7 mouse cellular contexts compared by ENCODE assay signal in the genomic region with DNA sequence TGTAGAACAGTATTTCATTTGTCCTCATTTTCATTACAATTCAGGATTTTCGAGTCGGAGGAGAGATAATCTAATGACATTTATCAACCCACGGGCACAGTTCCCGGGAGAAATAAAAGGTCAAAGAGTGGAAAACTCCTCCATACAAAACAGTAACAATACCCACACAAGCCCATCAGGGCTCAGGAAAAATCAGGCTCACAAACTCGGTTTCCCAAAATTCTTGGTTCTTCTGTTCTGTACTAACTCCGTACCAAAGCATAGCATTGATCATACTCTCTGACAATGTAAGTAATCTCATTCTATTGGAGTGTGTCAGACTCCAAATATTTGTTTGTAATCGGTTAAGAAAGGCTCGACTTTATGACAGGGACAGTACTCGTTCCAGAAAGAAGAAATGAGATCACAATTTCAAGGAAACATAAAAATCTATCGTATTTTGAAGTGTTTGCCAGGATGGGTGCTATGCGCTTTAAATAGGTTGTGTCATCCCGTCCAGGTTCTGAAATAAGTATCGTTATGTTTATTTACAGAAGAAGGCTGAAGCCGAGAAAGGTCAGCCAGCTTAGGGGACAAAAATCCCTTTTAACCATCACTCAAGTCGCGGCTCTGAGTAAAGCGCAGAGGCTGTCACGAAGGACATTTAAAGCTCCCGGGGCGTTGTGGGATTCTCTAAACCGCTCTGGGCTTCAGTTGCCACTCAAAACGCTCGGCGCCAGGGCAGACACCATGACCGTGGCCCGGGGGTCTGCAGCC. TPM values are rescaled to one million over a fixed set of nuclear protein-coding genes. Genes with fewer than 3 reads are reported as not detected.
A peak's percentile ranks its signal among the peaks of the same experiment; 100 is the strongest.
DNase-seq lines count a peak whose midpoint lies in the region; ATAC-seq and TF ChIP-seq lines count a peak whose summit lies in the region.

No protein-coding gene starts in this region.

- peak overlapping the region; percentile 55 for H3K4me3 ChIP-seq in left cerebral cortex, adult 2 months
- H3K4me3 ChIP-seq in embryonic facial prominence, embryonic 12.5 days, result peak overlapping the region; percentile 83
- H3K4me3 ChIP-seq in hindbrain, embryonic 16.5 days (ENCODE audit: low read length), result peak overlapping the region; percentile 69
- peak overlapping the region; percentile 80 for H3K4me3 ChIP-seq in midbrain, postnatal 0 days (ENCODE audit: low read depth, low read length)

- peak overlapping the region; percentile 77 for H3K4me2 ChIP-seq in embryonic facial prominence, embryonic 12.5 days (replicated peaks)
- H3K4me2 ChIP-seq in hindbrain, embryonic 16.5 days (ENCODE audit: low read length), result peak overlapping the region; percentile 83
- H3K4me2 ChIP-seq in midbrain, postnatal 0 days (ENCODE audit: low read depth, low read length, poor library complexity, severe bottlenecking), result peak overlapping the region; percentile 79

- no peaks in the 10 kb centered on the region; the same call in 1 of the 2 replicates for H3K9me3 ChIP-seq in embryonic facial prominence, embryonic 12.5 days
- H3K9me3 ChIP-seq in hindbrain, embryonic 16.5 days (ENCODE audit: control insufficient read depth, low read length), result no peaks in the 10 kb centered on the region
- no peaks in the 10 kb centered on the region for H3K9me3 ChIP-seq in midbrain, postnatal 0 days (ENCODE audit: low read length)

- DNase-seq in left cerebral cortex, adult 2 months (ENCODE audit: extremely low spot score in 1 of 2, low spot score in 2 of 2), result no peak
- DNase-seq in left cerebral cortex, postnatal 25 days (ENCODE audit: low spot score in 2 of 2), result no peak
- DNase-seq in midbrain, postnatal 0 days (ENCODE audit: low spot score), result no peak

- H3K36me3 ChIP-seq in embryonic facial prominence, embryonic 12.5 days, result no peaks in the 10 kb centered on the region
- H3K36me3 ChIP-seq in hindbrain, embryonic 16.5 days (ENCODE audit: control insufficient read depth, insufficient read depth, low read length), result no peaks in the 10 kb centered on the region
- H3K36me3 ChIP-seq in midbrain, postnatal 0 days (ENCODE audit: insufficient read depth, low read length), result no peaks in the 10 kb centered on the region

- no peaks in the 10 kb centered on the region for H3K27me3 ChIP-seq in embryonic facial prominence, embryonic 12.5 days
- H3K27me3 ChIP-seq in hindbrain, embryonic 16.5 days (replicated peaks; ENCODE audit: control insufficient read depth, insufficient read depth, low read length), result no peaks in the 10 kb centered on the region
- no peaks in the 10 kb centered on the region for H3K27me3 ChIP-seq in midbrain, postnatal 0 days (ENCODE audit: insufficient read depth, low read length)

- no peak for ATAC-seq in embryonic facial prominence, embryonic 12.5 days (ENCODE audit: insufficient number of reproducible peaks, insufficient read depth, low FRiP score, low TSS enrichment)
- ATAC-seq in hindbrain, embryonic 16.5 days, result no peak
- no peak for ATAC-seq in midbrain, postnatal 0 days (ENCODE audit: low FRiP score)
- ATAC-seq in megakaryocyte progenitor cell, adult 5-6 weeks (replicated peaks; ENCODE audit: poor library complexity), result no peak
- ATAC-seq in megakaryocyte-erythroid progenitor cell, adult 5-6 weeks (replicated peaks; ENCODE audit: low FRiP score, low TSS enrichment, poor library complexity, severe bottlenecking), result no peak

- peaks cover 16% of the 10 kb centered on the region for H3K4me1 ChIP-seq in embryonic facial prominence, embryonic 12.5 days
- H3K4me1 ChIP-seq in hindbrain, embryonic 16.5 days (ENCODE audit: control insufficient read depth, insufficient read depth, low read depth, low read length), result peaks cover 10% of the 10 kb centered on the region
- no peaks in the 10 kb centered on the region for H3K4me1 ChIP-seq in midbrain, postnatal 0 days (ENCODE audit: insufficient read depth, low read length)

- WGBS in embryonic facial prominence, embryonic 12.5 days, result 6% methylated on average over 26 of the region's 26 CpGs
- 4% methylated on average over 26 of the region's 26 CpGs for WGBS in hindbrain, embryonic 16.5 days
- WGBS in midbrain, postnatal 0 days, result 3% methylated on average over 26 of the region's 26 CpGs

- H3K9ac ChIP-seq in embryonic facial prominence, embryonic 12.5 days, result peak overlapping the region; percentile 78
- H3K9ac ChIP-seq in hindbrain, embryonic 16.5 days (ENCODE audit: low read depth, low read length), result peak overlapping the region; percentile 64
- peak overlapping the region; percentile 57 for H3K9ac ChIP-seq in midbrain, postnatal 0 days (replicated peaks; ENCODE audit: low read length, poor library complexity, severe bottlenecking)

- intact Hi-C loops in left cerebral cortex, adult 2 months (cut with DNase I), result loop anchor here (5.0 kb wide), 1 partner anchor 46 kb away; the partner anchor contains the start of gene Frat2
- intact Hi-C loops in left cerebral cortex, postnatal 25 days (cut with DNase I), result loop anchor here (2.0 kb wide), 1 partner anchor 48 kb away; the partner anchor contains the start of gene Frat2

- no peak for TF ChIP-seq CTCF in left cerebral cortex, adult 2 months (IDR thresholded peaks at IDR 0.05)
- TF ChIP-seq CTCF in midbrain, postnatal 0 days (IDR thresholded peaks at IDR 0.05), result no peak

- peak overlapping the region; percentile 41; the same call in 1 of the 2 replicates for H3K27ac ChIP-seq in left cerebral cortex, adult 2 months
- peak overlapping the region; percentile 56 for H3K27ac ChIP-seq in embryonic facial prominence, embryonic 12.5 days
- peak overlapping the region; percentile 63 for H3K27ac ChIP-seq in hindbrain, embryonic 16.5 days (ENCODE audit: low read depth, low read length)
- no peak overlapping the region for H3K27ac ChIP-seq in midbrain, postnatal 0 days (ENCODE audit: low read depth, low read length)

RNA-seq across cellular contexts. Expression of gene Arhgap19, which starts 0.7 kb away (rescaled TPM):
- total RNA-seq in left cerebral cortex, adult 2 months (2021), result 1 to 10 TPM; 3.0 to 3.3 TPM
- 1 to 10 TPM; 2.7 to 3.7 TPM for total RNA-seq in left cerebral cortex, postnatal 25 days (2021)
- 32.9 and 33.1 TPM in 2 replicates for polyA plus RNA-seq in embryonic facial prominence, embryonic 12.5 days (2016; fragmentation: Nextera tagmentation; extraction: Ambion mirVana)
- polyA plus RNA-seq in hindbrain, embryonic 16.5 days (2015; fragmentation: Nextera tagmentation; extraction: Ambion mirVana), result 3.8 and 5.9 TPM in 2 replicates
- total RNA-seq in midbrain, postnatal 0 days (2014; rRNA removed), result 4.5 and 5.7 TPM in 2 replicates
- polyA plus RNA-seq in midbrain, postnatal 0 days (2015; fragmentation: Nextera tagmentation; extraction: Ambion mirVana), result 2.5 and 2.9 TPM in 2 replicates
- 48.6 and 50.6 TPM in 2 replicates for total RNA-seq in megakaryocyte progenitor cell, adult 5-6 weeks (2015)
- total RNA-seq in megakaryocyte progenitor cell, adult 5-6 weeks (2017), result 56.7 and 57.3 TPM in 2 replicates
- 41.0 and 44.7 TPM in 2 replicates for total RNA-seq in megakaryocyte-erythroid progenitor cell, adult 5-6 weeks (2014; fragmentation: Nextera tagmentation)
- total RNA-seq in megakaryocyte-erythroid progenitor cell, adult 5-6 weeks (2017), result 34.1 and 40.5 TPM in 2 replicates

RNA-seq across cellular contexts. Expression of gene Frat1, which starts 28.6 kb away (rescaled TPM):
- total RNA-seq in left cerebral cortex, adult 2 months (2021), result 10 to 100 TPM; 14.5 to 17.7 TPM
- total RNA-seq in left cerebral cortex, postnatal 25 days (2021), result 10 to 100 TPM; 14.2 to 15.2 TPM
- 7.9 and 8.9 TPM in 2 replicates for polyA plus RNA-seq in embryonic facial prominence, embryonic 12.5 days (2016; fragmentation: Nextera tagmentation; extraction: Ambion mirVana)
- polyA plus RNA-seq in hindbrain, embryonic 16.5 days (2015; fragmentation: Nextera tagmentation; extraction: Ambion mirVana), result 18.2 and 19.6 TPM in 2 replicates
- total RNA-seq in midbrain, postnatal 0 days (2014; rRNA removed), result 33.0 and 35.4 TPM in 2 replicates
- polyA plus RNA-seq in midbrain, postnatal 0 days (2015; fragmentation: Nextera tagmentation; extraction: Ambion mirVana), result 34.2 and 34.3 TPM in 2 replicates
- total RNA-seq in megakaryocyte progenitor cell, adult 5-6 weeks (2015), result 9.1 TPM in 2 replicates
- 9.5 and 11.7 TPM in 2 replicates for total RNA-seq in megakaryocyte progenitor cell, adult 5-6 weeks (2017)
- total RNA-seq in megakaryocyte-erythroid progenitor cell, adult 5-6 weeks (2014; fragmentation: Nextera tagmentation), result 18.1 and 25.6 TPM in 2 replicates
- 17.7 and 32.4 TPM in 2 replicates for total RNA-seq in megakaryocyte-erythroid progenitor cell, adult 5-6 weeks (2017)

RNA-seq across cellular contexts. Expression of gene Frat2, which starts 46.8 kb away (rescaled TPM):
- total RNA-seq in left cerebral cortex, adult 2 months (2021), result 1 to 10 TPM; 7.7 to 8.4 TPM
- 1 to 10 TPM; 7.4 to 7.6 TPM for total RNA-seq in left cerebral cortex, postnatal 25 days (2021)
- polyA plus RNA-seq in embryonic facial prominence, embryonic 12.5 days (2016; fragmentation: Nextera tagmentation; extraction: Ambion mirVana), result 9.2 and 9.9 TPM in 2 replicates
- 4.3 and 4.6 TPM in 2 replicates for polyA plus RNA-seq in hindbrain, embryonic 16.5 days (2015; fragmentation: Nextera tagmentation; extraction: Ambion mirVana)
- total RNA-seq in midbrain, postnatal 0 days (2014; rRNA removed), result 6.9 and 10.4 TPM in 2 replicates
- polyA plus RNA-seq in midbrain, postnatal 0 days (2015; fragmentation: Nextera tagmentation; extraction: Ambion mirVana), result 6.7 and 8.0 TPM in 2 replicates
- total RNA-seq in megakaryocyte progenitor cell, adult 5-6 weeks (2015), result 25.2 and 27.8 TPM in 2 replicates
- 28.2 and 29.8 TPM in 2 replicates for total RNA-seq in megakaryocyte progenitor cell, adult 5-6 weeks (2017)
- total RNA-seq in megakaryocyte-erythroid progenitor cell, adult 5-6 weeks (2014; fragmentation: Nextera tagmentation), result 30.5 and 32.9 TPM in 2 replicates
- total RNA-seq in megakaryocyte-erythroid progenitor cell, adult 5-6 weeks (2017), result 55.8 and 63.7 TPM in 2 replicates

RNA-seq across cellular contexts. Expression of gene Slit1, which starts 57.7 kb away (rescaled TPM):
- total RNA-seq in left cerebral cortex, adult 2 months (2021), result 10 to 100 TPM; 59.0 to 60.6 TPM
- 10 to 100 TPM; 46.4 to 49.8 TPM for total RNA-seq in left cerebral cortex, postnatal 25 days (2021)
- polyA plus RNA-seq in embryonic facial prominence, embryonic 12.5 days (2016; fragmentation: Nextera tagmentation; extraction: Ambion mirVana), result 1.4 and 1.9 TPM in 2 replicates
- polyA plus RNA-seq in hindbrain, embryonic 16.5 days (2015; fragmentation: Nextera tagmentation; extraction: Ambion mirVana), result 17.4 and 23.1 TPM in 2 replicates
- 72.3 and 74.2 TPM in 2 replicates for total RNA-seq in midbrain, postnatal 0 days (2014; rRNA removed)
- polyA plus RNA-seq in midbrain, postnatal 0 days (2015; fragmentation: Nextera tagmentation; extraction: Ambion mirVana), result 15.4 and 17.0 TPM in 2 replicates
- not detected in 2 replicates for total RNA-seq in megakaryocyte progenitor cell, adult 5-6 weeks (2015)
- total RNA-seq in megakaryocyte progenitor cell, adult 5-6 weeks (2017), result 0.03 and 0.29 TPM in 2 replicates
- 0.50 TPM in 1 of 2 replicates, not detected in the other for total RNA-seq in megakaryocyte-erythroid progenitor cell, adult 5-6 weeks (2014; fragmentation: Nextera tagmentation)
- not detected in 2 replicates for total RNA-seq in megakaryocyte-erythroid progenitor cell, adult 5-6 weeks (2017)
